Mouse (Mus musculus): Measurements from ENCODE around the gene Dpep3.

Gene Dpep3

GRCm38 (mm10) chr8:105933762-105934161, 45.5 kb downstream of the Dpep3 start, which contains the start of gene Ctrl:
Gene Ctrl (minus strand): TSS chr8:105933862.
- DNase-seq = no peak

- no peak for DNase-seq
These were observed 46.7 kb downstream of the Dpep3 start for GRCm38 (mm10) chr8:105932525-105932924.

GRCm38 (mm10) chr8:105931271-105931670, 48.0 kb downstream of the Dpep3 start:
- peak; percentile 26 for DNase-seq

- DNase-seq = peak; percentile 79
These were observed 48.6 kb downstream of the Dpep3 start for GRCm38 (mm10) chr8:105930602-105931001.

GRCm38 (mm10) chr8:105925123-105925522, 54.1 kb downstream of the Dpep3 start:
- DNase-seq = no peak
